Mouse (Mus musculus): ENCODE measurements around the gene Caps2. TPM values are rescaled to one million over a fixed set of nuclear protein-coding genes. Genes with fewer than 3 reads are reported as not detected.
A peak's percentile ranks its signal among the peaks of the same experiment; 100 is the strongest.
"Not testable (repeated sequence)": the region's sequence is repeated elsewhere in the genome, so short reads cannot be mapped to it uniquely, and the experiment has no call there.

Gene Caps2
- polyA plus RNA-seq, 1 experiment from 2014 or later: 0.53 TPM

DNA sequence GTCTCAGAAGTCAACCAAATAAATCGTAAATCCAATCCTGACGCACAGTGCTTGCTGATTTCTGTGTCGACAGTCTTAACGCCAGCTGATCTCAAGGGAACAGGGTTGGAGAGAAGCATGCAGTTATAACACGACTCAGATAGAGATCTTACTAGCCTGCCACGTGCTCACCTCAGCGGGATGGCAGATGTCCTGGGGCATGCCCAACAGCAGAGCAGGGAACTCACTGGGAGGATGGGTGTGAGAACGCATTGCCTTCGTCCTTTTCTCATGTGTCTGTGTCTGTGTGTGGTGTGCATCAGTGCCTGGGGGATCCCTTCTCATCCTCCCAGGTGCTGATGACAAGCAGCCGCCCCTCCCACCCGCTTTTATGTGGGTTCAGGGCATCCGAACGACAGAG, 13.6 kb downstream of the Caps2 start:
- H3K4me1 ChIP-seq (ENCODE audit: control insufficient read depth, insufficient read depth, low read length); H3K36me3 ChIP-seq (ENCODE audit: control insufficient read depth, insufficient read depth, low read length); H3K27me3 ChIP-seq (ENCODE audit: control insufficient read depth, insufficient read depth, low read length); H3K27ac ChIP-seq (replicated peaks; ENCODE audit: low read depth, low read length); H3K9ac ChIP-seq (replicated peaks; ENCODE audit: low read length); H3K4me3 ChIP-seq (replicated peaks; ENCODE audit: low read depth, low read length); H3K9me3 ChIP-seq (ENCODE audit: control insufficient read depth, low read length): not testable (repeated sequence)
- WGBS: 21% methylated on average over 13 of the region's 13 CpGs
- peak overlapping the region; percentile 35 for H3K4me2 ChIP-seq (ENCODE audit: low read length)
- DNase-seq: peak; percentile 47
- peak; percentile 53; the same call in 1 of the 2 replicates for ATAC-seq (ENCODE audit: low FRiP score, low TSS enrichment)

DNA sequence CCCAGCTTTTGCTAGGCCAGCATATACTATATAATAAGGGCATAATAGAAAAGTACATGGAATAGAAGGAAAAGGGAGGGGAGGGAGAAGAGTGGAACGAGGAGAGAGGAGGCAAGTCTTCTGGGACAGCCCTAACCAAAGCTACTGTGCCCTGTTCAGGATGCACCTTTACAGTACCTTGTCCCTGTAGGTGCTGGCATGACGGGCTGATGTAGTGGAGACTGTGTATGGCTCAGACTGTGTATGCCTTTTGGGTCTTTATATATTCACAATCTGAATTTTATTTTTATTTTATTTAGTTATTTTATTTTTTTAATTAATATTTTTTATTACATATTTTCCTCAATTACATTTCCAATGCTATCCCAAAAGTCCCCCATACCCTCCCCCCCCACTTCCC, 30.5 kb downstream of the Caps2 start:
- not testable (repeated sequence) for ATAC-seq (ENCODE audit: low FRiP score, low TSS enrichment); H3K27me3 ChIP-seq (ENCODE audit: control insufficient read depth, insufficient read depth, low read length); H3K36me3 ChIP-seq (ENCODE audit: control insufficient read depth, insufficient read depth, low read length); H3K4me1 ChIP-seq (ENCODE audit: control insufficient read depth, insufficient read depth, low read length); H3K4me2 ChIP-seq (ENCODE audit: low read length); H3K9me3 ChIP-seq (ENCODE audit: control insufficient read depth, low read length); H3K27ac ChIP-seq (replicated peaks; ENCODE audit: low read depth, low read length); H3K9ac ChIP-seq (replicated peaks; ENCODE audit: low read length); DNase-seq; H3K4me3 ChIP-seq (replicated peaks; ENCODE audit: low read depth, low read length)
- 79% methylated on average over 2 of the region's 2 CpGs for WGBS

DNA sequence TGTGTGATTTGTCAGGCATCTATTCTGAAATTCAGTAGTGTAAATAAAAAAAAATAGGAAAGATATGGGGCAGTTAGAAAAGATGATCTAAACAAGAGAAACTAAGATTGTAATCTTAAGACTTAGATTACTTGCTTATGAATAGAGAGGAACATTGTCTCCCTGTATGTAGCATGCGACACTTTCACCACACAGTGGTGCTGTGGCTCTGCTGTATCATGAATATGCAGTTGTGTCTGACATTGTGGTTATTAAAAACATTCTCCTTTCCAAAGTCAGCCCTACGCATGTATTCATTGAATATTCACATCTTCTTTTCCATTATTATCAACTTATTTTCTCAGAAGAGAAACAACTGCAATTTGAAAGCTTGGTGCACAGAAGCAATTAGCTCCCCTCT, 40.0 kb downstream of the Caps2 start:
- Histone ChIP-seq H3K36me3 (ENCODE audit: control insufficient read depth, insufficient read depth, low read length) (no peaks in the 10 kb centered on the region), H3K9ac (replicated peaks; ENCODE audit: low read length) (no peak overlapping the region), H3K4me1 (ENCODE audit: control insufficient read depth, insufficient read depth, low read length) (no peaks in the 10 kb centered on the region), H3K27ac (replicated peaks; ENCODE audit: low read depth, low read length) (no peak overlapping the region), H3K27me3 (ENCODE audit: control insufficient read depth, insufficient read depth, low read length) (no peaks in the 10 kb centered on the region), H3K4me2 (ENCODE audit: low read length) (no peak overlapping the region), H3K9me3 (ENCODE audit: control insufficient read depth, low read length) (no peaks in the 10 kb centered on the region), H3K4me3 (replicated peaks; ENCODE audit: low read depth, low read length) (no peak overlapping the region)
- DNase-seq: peak; percentile 88
- no peak for ATAC-seq (ENCODE audit: low FRiP score, low TSS enrichment)
- WGBS: 32% methylated on average over 2 of the region's 2 CpGs

- Histone ChIP-seq H3K4me1 (ENCODE audit: control insufficient read depth, insufficient read depth, low read length) (no peaks in the 10 kb centered on the region), H3K4me3 (replicated peaks; ENCODE audit: low read depth, low read length) (no peak overlapping the region), H3K27me3 (ENCODE audit: control insufficient read depth, insufficient read depth, low read length) (no peaks in the 10 kb centered on the region), H3K36me3 (ENCODE audit: control insufficient read depth, insufficient read depth, low read length) (no peaks in the 10 kb centered on the region), H3K9me3 (ENCODE audit: control insufficient read depth, low read length) (no peaks in the 10 kb centered on the region), H3K4me2 (ENCODE audit: low read length) (no peak overlapping the region), H3K27ac (replicated peaks; ENCODE audit: low read depth, low read length) (no peak overlapping the region), H3K9ac (replicated peaks; ENCODE audit: low read length) (no peak overlapping the region)
- ATAC-seq (ENCODE audit: low FRiP score, low TSS enrichment): no peak
- DNase-seq: no peak
- WGBS: 67% methylated on average over 1 of the region's 1 CpGs
These were observed 63.7 kb downstream of the Caps2 start for GRCm38 (mm10) chr10:112227073-112227472.

DNA sequence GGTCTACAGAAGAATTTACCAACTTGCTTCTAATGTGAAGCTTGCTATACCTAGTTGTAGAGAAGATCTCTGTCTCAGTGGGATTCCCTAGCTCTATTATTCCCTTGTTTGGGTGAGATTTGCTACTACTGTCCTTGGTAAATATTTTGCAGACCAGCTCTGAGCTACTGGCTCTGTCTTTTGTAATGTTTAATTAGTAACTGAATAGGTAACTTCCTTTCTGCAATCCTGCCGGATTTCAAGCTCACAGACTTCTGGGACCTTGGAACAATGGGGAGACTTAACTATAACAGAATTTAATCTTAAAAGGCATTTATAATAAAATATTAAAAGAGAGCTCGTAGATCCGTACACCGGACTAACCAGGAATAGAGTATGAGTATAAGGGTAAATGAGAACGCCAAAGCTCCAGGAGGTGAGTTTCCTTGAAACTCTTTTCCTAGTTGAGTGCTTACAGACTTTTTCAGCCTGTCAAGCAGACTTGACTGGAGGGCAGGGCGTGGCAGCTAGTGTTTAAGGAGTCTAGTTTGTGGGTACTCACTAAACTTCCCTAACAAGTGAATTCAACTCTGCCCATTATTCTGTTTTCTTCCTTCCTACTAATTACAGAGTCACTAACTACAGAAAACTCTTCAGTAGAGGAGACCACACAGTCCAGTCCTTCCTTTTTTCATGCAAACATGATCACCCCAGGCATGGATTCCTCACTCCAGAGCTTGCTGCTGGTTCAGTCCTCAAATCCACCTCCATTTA, 65.8 kb downstream of the Caps2 start:
- H3K4me2 ChIP-seq (ENCODE audit: low read length); H3K4me1 ChIP-seq (ENCODE audit: control insufficient read depth, insufficient read depth, low read length); H3K9me3 ChIP-seq (ENCODE audit: control insufficient read depth, low read length); H3K27me3 ChIP-seq (ENCODE audit: control insufficient read depth, insufficient read depth, low read length); DNase-seq; H3K36me3 ChIP-seq (ENCODE audit: control insufficient read depth, insufficient read depth, low read length); H3K9ac ChIP-seq (replicated peaks; ENCODE audit: low read length); ATAC-seq (ENCODE audit: low FRiP score, low TSS enrichment); H3K4me3 ChIP-seq (replicated peaks; ENCODE audit: low read depth, low read length); H3K27ac ChIP-seq (replicated peaks; ENCODE audit: low read depth, low read length): not testable (repeated sequence)
- WGBS: 46% methylated on average over 6 of the region's 6 CpGs

- H3K9me3 ChIP-seq (ENCODE audit: control insufficient read depth, low read length); H3K4me1 ChIP-seq (ENCODE audit: control insufficient read depth, insufficient read depth, low read length); H3K4me3 ChIP-seq (replicated peaks; ENCODE audit: low read depth, low read length); H3K36me3 ChIP-seq (ENCODE audit: control insufficient read depth, insufficient read depth, low read length); H3K27ac ChIP-seq (replicated peaks; ENCODE audit: low read depth, low read length); DNase-seq; H3K27me3 ChIP-seq (ENCODE audit: control insufficient read depth, insufficient read depth, low read length); H3K4me2 ChIP-seq (ENCODE audit: low read length); H3K9ac ChIP-seq (replicated peaks; ENCODE audit: low read length); ATAC-seq (ENCODE audit: low FRiP score, low TSS enrichment): not testable (repeated sequence)
- 7% methylated on average over 1 of the region's 1 CpGs for WGBS
These were observed 69.3 kb downstream of the Caps2 start for GRCm38 (mm10) chr10:112232733-112233132.

DNA sequence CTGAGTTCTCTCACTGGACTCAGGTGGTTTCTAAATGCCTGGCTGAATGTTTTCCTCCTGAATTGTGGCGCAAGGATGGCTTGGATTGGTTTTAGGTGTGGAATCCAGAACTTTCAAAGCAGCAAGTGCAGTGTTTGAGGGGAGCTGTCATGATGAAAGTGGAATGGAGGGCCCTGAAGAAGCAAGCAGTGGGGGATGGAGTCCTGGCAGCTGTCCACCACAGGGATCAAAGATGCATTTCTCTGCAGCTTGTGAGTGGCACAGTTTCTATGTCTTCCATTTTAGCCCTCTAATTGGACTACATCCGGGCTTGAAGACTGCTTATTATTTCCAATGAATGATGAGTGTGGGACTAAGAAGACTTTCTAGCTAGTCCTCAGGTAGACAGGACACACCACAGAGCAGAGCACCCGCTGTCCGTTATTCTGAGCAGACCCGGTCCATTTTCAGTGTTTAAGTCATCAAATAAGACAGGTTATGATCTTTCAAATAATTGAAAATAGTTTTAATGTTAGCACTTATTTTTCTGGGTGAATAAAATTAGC, 72.0 kb downstream of the Caps2 start:
- not testable (repeated sequence) for H3K27me3 ChIP-seq (ENCODE audit: control insufficient read depth, insufficient read depth, low read length); H3K9me3 ChIP-seq (ENCODE audit: control insufficient read depth, low read length); H3K36me3 ChIP-seq (ENCODE audit: control insufficient read depth, insufficient read depth, low read length); H3K4me1 ChIP-seq (ENCODE audit: control insufficient read depth, insufficient read depth, low read length); H3K4me2 ChIP-seq (ENCODE audit: low read length); ATAC-seq (ENCODE audit: low FRiP score, low TSS enrichment); H3K4me3 ChIP-seq (replicated peaks; ENCODE audit: low read depth, low read length); H3K27ac ChIP-seq (replicated peaks; ENCODE audit: low read depth, low read length); H3K9ac ChIP-seq (replicated peaks; ENCODE audit: low read length); DNase-seq
- WGBS: 89% methylated on average over 5 of the region's 5 CpGs

GRCm38 (mm10) chr10:112248273-112248672, 84.9 kb downstream of the Caps2 start:
- Histone ChIP-seq H3K27me3 (ENCODE audit: control insufficient read depth, insufficient read depth, low read length) (no peaks in the 10 kb centered on the region), H3K9ac (replicated peaks; ENCODE audit: low read length) (no peak overlapping the region), H3K4me3 (replicated peaks; ENCODE audit: low read depth, low read length) (no peak overlapping the region), H3K36me3 (ENCODE audit: control insufficient read depth, insufficient read depth, low read length) (no peaks in the 10 kb centered on the region), H3K4me2 (ENCODE audit: low read length) (no peak overlapping the region), H3K4me1 (ENCODE audit: control insufficient read depth, insufficient read depth, low read length) (no peaks in the 10 kb centered on the region), H3K9me3 (ENCODE audit: control insufficient read depth, low read length) (no peaks in the 10 kb centered on the region), H3K27ac (replicated peaks; ENCODE audit: low read depth, low read length) (no peak overlapping the region)
- no peak for DNase-seq
- 76% methylated on average over 2 of the region's 2 CpGs for WGBS
- ATAC-seq (ENCODE audit: low FRiP score, low TSS enrichment): no peak

- Histone ChIP-seq H3K9ac (replicated peaks; ENCODE audit: low read length) (no peak overlapping the region), H3K27me3 (ENCODE audit: control insufficient read depth, insufficient read depth, low read length) (no peaks in the 10 kb centered on the region), H3K27ac (replicated peaks; ENCODE audit: low read depth, low read length) (no peak overlapping the region), H3K4me1 (ENCODE audit: control insufficient read depth, insufficient read depth, low read length) (no peaks in the 10 kb centered on the region), H3K9me3 (ENCODE audit: control insufficient read depth, low read length) (no peaks in the 10 kb centered on the region), H3K4me2 (ENCODE audit: low read length) (no peak overlapping the region), H3K4me3 (replicated peaks; ENCODE audit: low read depth, low read length) (no peak overlapping the region), H3K36me3 (ENCODE audit: control insufficient read depth, insufficient read depth, low read length) (no peaks in the 10 kb centered on the region)
- DNase-seq (no peak), ATAC-seq (ENCODE audit: low FRiP score, low TSS enrichment) (no peak)
- 80% methylated on average over 3 of the region's 3 CpGs for whole genome bisulfite sequencing
These were observed 100.0 kb downstream of the Caps2 start for GRCm38 (mm10) chr10:112263467-112263866.
